Mouse (Mus musculus): ENCODE measurements around the gene Gm11237. TPM values are rescaled to one million over a fixed set of nuclear protein-coding genes. Genes with fewer than 3 reads are reported as not detected.

Gm11237 gene
- not detected for polyA plus RNA-seq (2017; shearing (Covaris generic))

DNA sequence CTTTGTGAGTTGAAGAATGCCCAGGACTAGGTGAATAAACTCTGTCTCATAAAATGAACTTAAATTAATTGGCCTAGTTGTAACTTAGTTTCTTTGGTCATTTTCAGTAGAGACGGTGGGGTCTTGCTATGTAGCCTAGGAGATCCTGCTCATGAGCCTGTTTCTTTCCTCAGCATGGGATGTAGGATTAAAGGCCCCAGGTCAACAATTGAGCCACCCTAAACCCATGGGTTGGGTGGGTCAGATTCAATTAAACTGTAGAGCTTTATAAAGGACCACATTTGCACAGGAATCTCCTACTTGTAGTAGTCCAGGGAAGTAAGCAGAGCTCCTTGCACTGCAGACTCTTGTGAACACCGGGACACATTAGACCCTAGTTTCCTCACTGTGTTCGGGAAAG lies at the start of gene Gm11237:
Gene Gm11237 (plus strand): TSS at position 301 of the 400 bp plus-strand sequence.

DNA sequence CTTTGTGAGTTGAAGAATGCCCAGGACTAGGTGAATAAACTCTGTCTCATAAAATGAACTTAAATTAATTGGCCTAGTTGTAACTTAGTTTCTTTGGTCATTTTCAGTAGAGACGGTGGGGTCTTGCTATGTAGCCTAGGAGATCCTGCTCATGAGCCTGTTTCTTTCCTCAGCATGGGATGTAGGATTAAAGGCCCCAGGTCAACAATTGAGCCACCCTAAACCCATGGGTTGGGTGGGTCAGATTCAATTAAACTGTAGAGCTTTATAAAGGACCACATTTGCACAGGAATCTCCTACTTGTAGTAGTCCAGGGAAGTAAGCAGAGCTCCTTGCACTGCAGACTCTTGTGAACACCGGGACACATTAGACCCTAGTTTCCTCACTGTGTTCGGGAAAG lies 15.2 kb upstream of the Gm11237 start, which contains the start of gene Gm11238:
Gene Gm11238 (plus strand): TSS at position 301 of the 400 bp plus-strand sequence.

DNA sequence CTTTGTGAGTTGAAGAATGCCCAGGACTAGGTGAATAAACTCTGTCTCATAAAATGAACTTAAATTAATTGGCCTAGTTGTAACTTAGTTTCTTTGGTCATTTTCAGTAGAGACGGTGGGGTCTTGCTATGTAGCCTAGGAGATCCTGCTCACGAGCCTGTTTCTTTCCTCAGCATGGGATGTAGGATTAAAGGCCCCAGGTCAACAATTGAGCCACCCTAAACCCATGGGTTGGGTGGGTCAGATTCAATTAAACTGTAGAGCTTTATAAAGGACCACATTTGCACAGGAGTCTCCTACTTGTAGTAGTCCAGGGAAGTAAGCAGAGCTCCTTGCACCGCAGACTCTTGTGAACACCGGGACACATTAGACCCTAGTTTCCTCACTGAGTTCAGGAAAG lies 15.0 kb downstream of the Gm11237 start, which contains the start of gene Gm11236:
Gene Gm11236 (plus strand): TSS at position 301 of the 400 bp plus-strand sequence.

DNA sequence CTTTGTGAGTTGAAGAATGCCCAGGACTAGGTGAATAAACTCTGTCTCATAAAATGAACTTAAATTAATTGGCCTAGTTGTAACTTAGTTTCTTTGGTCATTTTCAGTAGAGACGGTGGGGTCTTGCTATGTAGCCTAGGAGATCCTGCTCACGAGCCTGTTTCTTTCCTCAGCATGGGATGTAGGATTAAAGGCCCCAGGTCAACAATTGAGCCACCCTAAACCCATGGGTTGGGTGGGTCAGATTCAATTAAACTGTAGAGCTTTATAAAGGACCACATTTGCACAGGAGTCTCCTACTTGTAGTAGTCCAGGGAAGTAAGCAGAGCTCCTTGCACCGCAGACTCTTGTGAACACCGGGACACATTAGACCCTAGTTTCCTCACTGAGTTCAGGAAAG lies 45.3 kb downstream of the Gm11237 start, which contains the start of gene Gm11239:
Gene Gm11239 (plus strand): TSS at position 301 of the 400 bp plus-strand sequence.

Other genes with a start within 250 kb of the Gm11237 start
- not detected for gene Gm11487, start 217.9 kb upstream of the Gm11237 start, polyA plus RNA-seq (2017; shearing (Covaris generic))
- gene Gm11238, start 15.1 kb upstream of the Gm11237 start, polyA plus RNA-seq (2017; shearing (Covaris generic)): not detected
- not detected for gene Gm11236, start 15.1 kb downstream of the Gm11237 start, polyA plus RNA-seq (2017; shearing (Covaris generic))
- gene Gm11239, start 45.4 kb downstream of the Gm11237 start, polyA plus RNA-seq (2017; shearing (Covaris generic)): not detected
- gene Gm428, start 60.5 kb downstream of the Gm11237 start, polyA plus RNA-seq (2017; shearing (Covaris generic)): not detected
- 0.06 TPM for gene Rasef, start 168.0 kb downstream of the Gm11237 start, polyA plus RNA-seq (2017; shearing (Covaris generic))

All from naive thymus-derived CD4-positive, alpha-beta T cell, adult 5 months (primary cell).